12 mouse cellular contexts compared by ENCODE assay signal in genomic region chr17:44328147-44328482, GRCm38 (mm10).
A peak's percentile ranks its signal among the peaks of the same experiment; 100 is the strongest.
DNase-seq lines count a peak whose midpoint lies in the region; ATAC-seq and TF ChIP-seq lines count a peak whose summit lies in the region.
"Had no signal": no experiment of that assay in that cellular context is flagged by ENCODE, and none has a peak within 500 bp of the region (broad histone marks: within the 10 kb centered on the region; RNA-seq: fewer than 3 reads in every experiment).

No protein-coding gene starts in this region.

- peaks cover 7% of the 10 kb centered on the region; the same call in 1 of the 2 replicates for H3K4me1 ChIP-seq in kidney, embryonic 16.5 days (ENCODE audit: insufficient read depth, low read length)
- H3K4me1 ChIP-seq in embryonic facial prominence, embryonic 11.5 days (ENCODE audit: control insufficient read depth, insufficient read depth, low read length): no peaks in the 10 kb centered on the region
- H3K4me1 ChIP-seq in forebrain, postnatal 0 days (ENCODE audit: insufficient read depth): 0 out of 2 replicates have a peak, but pooled peaks cover 8% of the 10 kb centered on the region
- peaks cover 9% of the 10 kb centered on the region; the same call in 1 of the 2 replicates for H3K4me1 ChIP-seq in limb, embryonic 14.5 days (ENCODE audit: control insufficient read depth, insufficient read depth, low read length)
- H3K4me1 ChIP-seq: liver, embryonic 15.5 days had no signal

- DNase-seq in kidney, postnatal 36 days: no peak
- DNase-seq in embryonic facial prominence, embryonic 11.5 days (ENCODE audit: low spot score): no peak
- DNase-seq in forebrain, postnatal 0 days: peak; percentile 16
- DNase-seq in limb, embryonic 14.5 days (ENCODE audit: low spot score): no peak
- DNase-seq in adrenal gland, postnatal 14 days: no peak
- no peak for DNase-seq in gastrocnemius, postnatal 4 days (ENCODE audit: low spot score in 2 of 2)
- no peak for DNase-seq in cerebellum, adult 9-10 months
- DNase-seq: heart, adult 2 months; kidney, postnatal 10 days; right cerebral cortex, postnatal 25 days had no signal

- no peak for TF ChIP-seq POLR2A in limb, embryonic 14.5 days (IDR thresholded peaks at IDR 0.05; ENCODE audit: borderline replicate concordance, extremely low read depth, insufficient read depth, insufficient read length)

- no peaks in the 10 kb centered on the region for H3K36me3 ChIP-seq in kidney, embryonic 16.5 days (ENCODE audit: insufficient read depth, low read length)
- H3K36me3 ChIP-seq in embryonic facial prominence, embryonic 11.5 days (replicated peaks; ENCODE audit: control insufficient read depth, insufficient read depth, low read depth, low read length): no peaks in the 10 kb centered on the region
- no peaks in the 10 kb centered on the region for H3K36me3 ChIP-seq in forebrain, postnatal 0 days (ENCODE audit: insufficient read depth)
- no peaks in the 10 kb centered on the region for H3K36me3 ChIP-seq in limb, embryonic 14.5 days (ENCODE audit: control insufficient read depth, insufficient read depth, low read length)
- H3K36me3 ChIP-seq: liver, embryonic 15.5 days had no signal

- H3K27ac ChIP-seq in kidney, embryonic 16.5 days (ENCODE audit: low read length): no peak overlapping the region
- H3K27ac ChIP-seq in embryonic facial prominence, embryonic 11.5 days (replicated peaks; ENCODE audit: low read depth, low read length): no peak overlapping the region
- no peak overlapping the region for H3K27ac ChIP-seq in forebrain, postnatal 0 days (ENCODE audit: low read depth, low read length)
- no peak overlapping the region for H3K27ac ChIP-seq in limb, embryonic 14.5 days (replicated peaks; ENCODE audit: low read depth, low read length)
- H3K27ac ChIP-seq: heart, adult 2 months; liver, embryonic 15.5 days had no signal

- no peaks in the 10 kb centered on the region for H3K27me3 ChIP-seq in kidney, embryonic 16.5 days (ENCODE audit: insufficient read depth, low read length)
- no peaks in the 10 kb centered on the region for H3K27me3 ChIP-seq in embryonic facial prominence, embryonic 11.5 days (ENCODE audit: control insufficient read depth, insufficient read depth, low read length)
- H3K27me3 ChIP-seq in forebrain, postnatal 0 days (ENCODE audit: insufficient read depth, low read length): no peaks in the 10 kb centered on the region
- H3K27me3 ChIP-seq in limb, embryonic 14.5 days (ENCODE audit: control insufficient read depth, insufficient read depth, low read length): no peaks in the 10 kb centered on the region
- H3K27me3 ChIP-seq: liver, embryonic 15.5 days had no signal

- TF ChIP-seq CTCF in forebrain, postnatal 0 days (IDR thresholded peaks at IDR 0.05; ENCODE audit: low read depth): no peak

- no peaks in the 10 kb centered on the region for H3K9me3 ChIP-seq in kidney, embryonic 16.5 days (ENCODE audit: low read length)
- no peaks in the 10 kb centered on the region for H3K9me3 ChIP-seq in embryonic facial prominence, embryonic 11.5 days (replicated peaks; ENCODE audit: control insufficient read depth, low read length)
- no peaks in the 10 kb centered on the region for H3K9me3 ChIP-seq in forebrain, postnatal 0 days (ENCODE audit: low read length)
- no peaks in the 10 kb centered on the region for H3K9me3 ChIP-seq in limb, embryonic 14.5 days (ENCODE audit: control insufficient read depth, low read length)
- H3K9me3 ChIP-seq: liver, embryonic 15.5 days had no signal

- H3K9ac ChIP-seq in kidney, embryonic 16.5 days (replicated peaks; ENCODE audit: low read length): no peak overlapping the region
- no peak overlapping the region for H3K9ac ChIP-seq in embryonic facial prominence, embryonic 11.5 days (replicated peaks; ENCODE audit: low read length)
- no peak overlapping the region for H3K9ac ChIP-seq in forebrain, postnatal 0 days
- H3K9ac ChIP-seq in limb, embryonic 14.5 days (ENCODE audit: low read depth, low read length, severe bottlenecking): peak overlapping the region; percentile 17; the same call in 1 of the 2 replicates
- H3K9ac ChIP-seq: liver, embryonic 15.5 days had no signal

- ATAC-seq in kidney, embryonic 16.5 days (ENCODE audit: low FRiP score, low TSS enrichment): no peak
- ATAC-seq in embryonic facial prominence, embryonic 11.5 days (replicated peaks; ENCODE audit: insufficient number of reproducible peaks, low FRiP score, low TSS enrichment, low read depth): 0 out of 2 replicates have a peak, but pooled peaks have one; percentile 14
- no peak for ATAC-seq in forebrain, postnatal 0 days
- ATAC-seq in limb, embryonic 14.5 days (ENCODE audit: low FRiP score, low read depth): peak; percentile 47; the same call in 1 of the 2 replicates

- WGBS in kidney, embryonic 16.5 days: 52% methylated on average over 5 of the region's 5 CpGs
- WGBS in embryonic facial prominence, embryonic 11.5 days: 49% methylated on average over 5 of the region's 5 CpGs
- WGBS in forebrain, postnatal 0 days: 24% methylated on average over 5 of the region's 5 CpGs
- 24% methylated on average over 5 of the region's 5 CpGs for WGBS in limb, embryonic 14.5 days

- peak overlapping the region; percentile 29; the same call in 1 of the 2 replicates for H3K4me2 ChIP-seq in kidney, embryonic 16.5 days (replicated peaks; ENCODE audit: low read depth, low read length)
- H3K4me2 ChIP-seq in embryonic facial prominence, embryonic 11.5 days (ENCODE audit: low read depth, low read length): no peak overlapping the region
- 0 out of 2 replicates have a peak overlapping the region, but pooled peaks have one; percentile 18 for H3K4me2 ChIP-seq in forebrain, postnatal 0 days (ENCODE audit: low read depth)
- H3K4me2 ChIP-seq in limb, embryonic 14.5 days (replicated peaks; ENCODE audit: low read depth, low read length, severe bottlenecking): peak overlapping the region; percentile 36
- H3K4me2 ChIP-seq: liver, embryonic 15.5 days had no signal

- H3K4me3 ChIP-seq in kidney, embryonic 16.5 days (ENCODE audit: low read length): no peak overlapping the region; the same call in 1 of the 2 replicates
- no peak overlapping the region for H3K4me3 ChIP-seq in embryonic facial prominence, embryonic 11.5 days (ENCODE audit: low read depth, low read length)
- no peak overlapping the region for H3K4me3 ChIP-seq in forebrain, postnatal 0 days (ENCODE audit: low read depth, low read length)
- no peak overlapping the region for H3K4me3 ChIP-seq in limb, embryonic 14.5 days (replicated peaks; ENCODE audit: low read length)
- H3K4me3 ChIP-seq: heart, adult 2 months; liver, embryonic 15.5 days had no signal

Comparison
In these comparisons a context has a peak if more than half of its experiments do, and no peak if none do; other contexts are left out.
1. ATAC-seq: peak in embryonic facial prominence, embryonic 11.5 days (single experiment) and limb, embryonic 14.5 days (single experiment); none in kidney, embryonic 16.5 days (single experiment) and forebrain, postnatal 0 days (single experiment).